Mouse (Mus musculus) thymus, adult 2 months (tissue): ENCODE results near the gene Zswim8. TPM values are rescaled to one million over a fixed set of nuclear protein-coding genes. Genes with fewer than 3 reads are reported as not detected.

Experiments
- DNase-seq: peaks from one replicate; pipeline ENCODE4 v3.0.0; 2021
- H3K27ac ChIP-seq: fragments of 200-500 bp; 2 replicates; pipeline ENCODE4 v1.5.1; 2012; ENCODE audit warnings: low read length, control low read depth; ENCODE audit not compliant: control insufficient read depth, insufficient read depth
- H3K27me3 ChIP-seq: fragments of 200-500 bp; 2 replicates; pipeline ENCODE4 v1.6.1; 2012; ENCODE audit warnings: mild to moderate bottlenecking, low read length, moderate library complexity, mixed read lengths; ENCODE audit not compliant: control insufficient read depth, insufficient read depth
- H3K36me3 ChIP-seq: fragments of 200-500 bp; 2 replicates; pipeline ENCODE4 v1.6.1; 2012; ENCODE audit warnings: mild to moderate bottlenecking, low read length, moderate library complexity; ENCODE audit not compliant: control insufficient read depth, insufficient read depth
- H3K4me1 ChIP-seq: fragments of 200-500 bp; replicated peaks from 2 replicates; pipeline ENCODE4 v1.6.1; 2012; ENCODE audit warnings: low read length; ENCODE audit not compliant: control insufficient read depth, insufficient read depth
- H3K4me3 ChIP-seq: fragments of 200-500 bp; 2 replicates; pipeline ENCODE4 v1.5.1; 2012; ENCODE audit warnings: mild to moderate bottlenecking, low read length, control low read depth, moderate library complexity; ENCODE audit not compliant: control insufficient read depth, insufficient read depth
- CTCF ChIP-seq: fragments of 200-500 bp; IDR thresholded peaks from 2 replicates; pipeline ENCODE4 v1.5.1; 2012; ENCODE audit warnings: mild to moderate bottlenecking, control low read depth, low read length, moderate library complexity, borderline replicate concordance; ENCODE audit not compliant: control insufficient read depth, poor library complexity, insufficient read depth; ENCODE audit errors: extremely low read depth
- POLR2A ChIP-seq: fragments of 200-500 bp; IDR thresholded peaks from 2 replicates; pipeline ENCODE4 v1.6.1; 2012; ENCODE audit warnings: mild to moderate bottlenecking, low read length, control low read depth, moderate library complexity; ENCODE audit not compliant: control insufficient read depth, poor library complexity, insufficient read depth; ENCODE audit errors: extremely low read depth
- WGBS: fragments of 180-500 bp; shearing (Covaris S2); methylation state at CpG from one replicate; pipeline ENCODE4 v1.1.7; 2018; 5-methylcytosine and 5-hydroxymethylcytosine counted together
- polyA plus RNA-seq: library from polyadenylated mRNA; depleted of rRNA; stranded (reverse); fragments of >200 nt; gene quantifications from 2 replicates; pipeline ENCODE4 v1.2.3, GENCODE M21; 2012; rRNA removed

The Zswim8 gene
- polyA plus RNA-seq = 296 and 301 TPM in 2 replicates

DNA sequence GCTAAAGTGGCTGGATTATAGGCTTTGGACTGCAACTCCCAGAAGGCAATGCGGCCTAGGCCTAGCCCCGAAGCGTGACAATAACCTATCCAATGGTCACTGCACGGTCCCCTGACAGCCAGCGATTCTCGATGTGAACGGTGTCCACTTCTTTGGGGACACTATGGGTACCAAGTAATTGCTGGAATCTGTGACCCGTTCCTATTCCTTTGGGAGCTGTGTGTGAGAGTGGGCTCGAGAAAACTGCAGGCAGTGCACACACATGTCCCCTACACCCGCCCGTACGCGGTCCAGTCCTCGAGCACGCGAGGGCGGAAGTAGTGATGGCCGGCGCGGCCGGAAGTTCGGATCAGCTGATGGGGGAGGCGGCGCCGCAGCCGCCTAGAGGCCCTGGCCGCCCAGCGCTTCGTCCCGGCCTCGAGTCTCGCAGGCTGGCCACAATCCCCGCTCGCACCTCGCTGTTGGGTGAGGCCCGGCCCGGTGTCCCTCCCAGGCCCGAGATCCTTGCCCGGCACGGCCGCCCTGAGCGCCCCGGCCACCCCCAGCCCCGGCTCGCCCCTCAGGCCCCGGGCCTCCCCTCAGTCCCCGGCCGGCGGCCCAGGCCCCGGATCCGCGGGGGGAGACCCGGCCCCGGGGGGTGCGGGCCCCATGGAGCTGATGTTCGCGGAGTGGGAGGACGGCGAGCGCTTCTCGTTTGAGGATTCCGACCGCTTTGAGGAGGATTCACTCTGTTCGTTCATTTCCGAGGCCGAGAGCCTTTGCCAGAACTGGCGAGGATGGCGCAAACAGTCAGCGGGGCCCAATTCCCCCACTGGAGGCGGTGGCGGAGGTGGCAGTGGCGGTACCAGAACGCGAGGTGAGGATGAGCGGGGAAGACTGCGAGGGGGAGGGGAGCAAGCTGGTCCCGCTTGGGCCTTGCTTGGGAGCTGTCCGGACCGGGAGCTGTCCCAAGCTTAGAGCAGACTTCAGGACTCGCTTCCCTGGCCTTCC is at the start of gene Zswim8:
TSS of gene Zswim8 (plus strand) at position 352 of the 990 bp plus-strand sequence.
- no peaks in the 10 kb centered on the region for H3K27me3 ChIP-seq
- TF ChIP-seq POLR2A (no peak), CTCF (0 out of 2 replicates have a peak, but pooled peaks have one; percentile 12)
- H3K4me1 ChIP-seq = peaks cover 7% of the 10 kb centered on the region
- under 1% methylated on average over 80 of the region's 80 CpGs for WGBS
- peaks cover 7% of the 10 kb centered on the region; the same call in 1 of the 2 replicates for H3K36me3 ChIP-seq
- peak; percentile 69 for DNase-seq
- peak within 1 kb of the TSS; percentile 91 for H3K4me3 ChIP-seq
- H3K27ac ChIP-seq = peak within 1 kb of the TSS; percentile 36

DNA sequence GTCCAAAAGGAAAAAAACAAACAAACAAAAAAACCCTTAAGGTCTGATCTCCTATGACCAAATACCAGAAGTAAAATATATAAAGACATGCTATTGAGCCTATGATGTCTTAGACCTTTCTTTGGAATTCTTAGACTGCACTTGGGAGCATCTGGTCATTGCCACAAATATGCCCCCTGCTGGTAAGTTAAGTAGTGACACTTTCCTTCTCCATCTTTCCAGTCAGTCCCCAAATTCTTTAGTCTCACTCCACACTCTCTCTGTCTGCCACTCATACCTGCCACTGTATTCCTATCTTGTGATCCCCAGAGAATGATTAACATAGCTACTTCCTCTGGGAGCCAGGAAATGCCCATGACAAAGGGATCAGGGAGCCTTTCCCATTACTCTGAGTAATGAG is 49.0 kb upstream of the Zswim8 start:
- Histone ChIP-seq H3K4me1 (peaks cover 9% of the 10 kb centered on the region; the same call in 1 of the 2 replicates), H3K4me3 (no peak overlapping the region), H3K27me3 (no peaks in the 10 kb centered on the region), H3K27ac (no peak overlapping the region), H3K36me3 (no peaks in the 10 kb centered on the region)
- TF ChIP-seq CTCF (no peak), POLR2A (no peak)
- DNase-seq = peak; percentile 30

DNA sequence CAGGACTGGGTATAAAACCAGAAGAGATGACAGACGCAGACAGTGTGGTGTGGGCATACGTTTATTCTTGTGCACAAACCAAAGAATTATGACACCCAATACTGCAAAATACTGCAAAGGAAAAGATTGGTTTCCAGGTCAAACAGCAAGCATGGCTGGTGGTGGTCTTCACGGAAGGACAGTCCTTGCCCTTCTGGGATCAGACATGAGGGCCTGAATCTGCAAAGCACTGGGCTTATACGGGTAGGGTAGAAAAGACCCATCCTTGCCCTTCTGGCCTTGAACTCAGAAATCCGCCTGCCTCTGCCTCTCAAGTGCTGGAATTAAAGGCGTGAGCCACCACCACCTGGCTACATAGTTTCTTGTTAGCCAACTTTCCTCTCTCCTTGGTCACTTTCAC is 48.5 kb upstream of the Zswim8 start:
- TF ChIP-seq CTCF (no peak), POLR2A (no peak)
- peaks cover 9% of the 10 kb centered on the region for H3K4me1 ChIP-seq

DNA sequence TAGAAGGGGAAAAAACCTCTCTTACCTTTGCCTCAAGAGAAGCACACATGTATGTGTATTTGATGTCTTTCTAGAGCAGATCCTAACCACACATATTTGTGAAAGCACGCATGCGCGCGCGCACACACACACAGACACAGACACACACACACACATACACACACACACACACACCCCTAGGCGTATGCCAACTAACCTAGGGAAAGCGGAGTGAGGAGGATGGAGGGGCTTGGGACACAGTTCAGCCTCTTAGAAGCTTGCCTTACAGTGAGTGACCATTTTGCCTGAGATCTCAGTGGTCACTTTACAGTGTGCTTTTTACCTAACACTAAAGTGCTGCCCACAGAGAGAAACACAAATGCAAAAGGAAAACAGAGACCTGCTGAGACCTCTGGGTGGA is 47.7 kb upstream of the Zswim8 start:
- 96% methylated on average over 7 of the region's 7 CpGs for WGBS
- no peak overlapping the region for H3K27ac ChIP-seq
- H3K27me3 ChIP-seq = no peaks in the 10 kb centered on the region
- DNase-seq = no peak
- TF ChIP-seq CTCF (no peak), POLR2A (no peak)
- peaks cover 17% of the 10 kb centered on the region for H3K4me1 ChIP-seq
- no peak overlapping the region for H3K4me3 ChIP-seq
- no peaks in the 10 kb centered on the region for H3K36me3 ChIP-seq

More for the DNA sequence above, 48.5 kb upstream of the Zswim8 start:
- Histone ChIP-seq H3K36me3 (no peaks in the 10 kb centered on the region), H3K4me3 (no peak overlapping the region), H3K27ac (no peak overlapping the region), H3K27me3 (no peaks in the 10 kb centered on the region)
- no peak for DNase-seq
- 95% methylated on average over 6 of the region's 6 CpGs for WGBS

DNA sequence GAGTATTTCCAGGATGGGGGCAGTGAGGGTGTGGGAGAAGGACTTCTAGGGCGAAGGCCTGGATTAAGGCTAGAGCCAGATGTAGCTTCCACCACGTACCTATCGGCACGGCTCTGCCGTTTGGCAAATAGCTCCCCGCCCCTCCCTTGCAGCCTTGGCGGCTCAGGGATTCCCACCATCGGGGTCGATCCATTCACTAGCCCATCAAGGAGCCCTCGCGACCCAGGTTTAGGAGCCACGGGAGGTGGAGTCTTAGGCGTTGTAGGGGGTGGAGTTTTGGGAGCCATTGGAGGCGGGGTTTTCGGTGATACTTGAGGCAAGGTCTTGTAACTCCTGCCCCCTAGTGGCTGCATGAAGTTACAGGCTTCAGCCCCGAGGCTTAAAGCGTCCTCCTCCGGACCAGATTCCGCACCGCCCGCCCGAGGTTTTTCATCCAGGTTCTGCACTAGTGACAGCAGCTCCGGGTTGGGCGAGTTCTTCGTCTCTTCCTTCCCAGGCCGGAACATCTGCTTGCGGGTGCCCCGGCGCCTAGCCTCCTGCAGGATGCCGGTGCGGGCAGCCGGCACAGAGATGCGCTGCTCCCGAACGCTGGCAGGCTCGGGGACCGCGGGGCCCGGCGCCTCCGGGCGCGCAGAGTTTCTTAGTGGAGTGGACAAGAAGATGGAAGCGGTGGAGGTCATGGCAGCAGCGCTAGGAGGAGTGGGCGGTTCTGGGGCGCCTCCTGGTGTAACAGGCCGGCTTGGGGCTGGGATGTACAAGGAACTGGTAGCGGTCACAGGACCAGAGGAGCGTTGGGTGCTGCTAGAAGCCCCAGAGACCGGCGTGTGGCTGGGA is 46.3 kb upstream of the Zswim8 start:
- H3K27ac ChIP-seq = no peak overlapping the region
- 3% methylated on average over 52 of the region's 52 CpGs for WGBS

DNA sequence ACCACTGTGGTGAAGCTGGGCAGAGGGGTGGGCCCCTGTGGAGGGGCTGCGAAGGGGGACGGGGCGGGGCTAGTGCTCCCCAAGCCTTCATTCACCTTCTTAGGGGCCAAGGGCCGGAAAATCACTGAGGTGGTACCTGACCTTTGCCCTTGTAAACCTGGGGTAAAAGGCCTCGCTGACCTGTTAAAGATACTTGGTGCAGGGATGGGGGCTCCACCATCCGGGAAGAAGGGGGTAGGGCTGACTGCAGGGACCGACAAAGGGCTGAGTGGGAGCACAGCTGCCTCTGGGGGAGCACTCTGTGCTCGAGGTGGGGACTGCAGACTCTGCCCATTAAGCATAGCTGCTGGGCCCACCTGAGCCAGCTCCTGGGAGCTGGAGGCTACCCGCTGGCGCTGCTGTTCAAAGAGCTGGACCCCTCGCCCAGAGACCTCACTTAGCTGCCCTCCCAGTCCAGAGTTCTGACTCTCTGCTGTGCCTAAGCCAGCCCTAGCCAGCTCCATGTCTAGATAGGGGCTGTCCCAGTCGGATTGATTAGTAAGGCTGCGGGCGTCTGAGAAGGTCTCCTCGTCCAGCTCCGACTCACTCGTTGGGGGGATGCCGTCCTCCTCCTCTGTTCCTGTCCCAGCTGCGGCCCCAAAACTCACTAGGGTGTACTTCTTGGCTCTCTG is 45.6 kb upstream of the Zswim8 start:
- no peak for DNase-seq
- TF ChIP-seq POLR2A (no peak), CTCF (no peak)
- Histone ChIP-seq H3K4me3 (peak overlapping the region; percentile 53), H3K4me1 (peaks cover 17% of the 10 kb centered on the region), H3K27me3 (no peaks in the 10 kb centered on the region), H3K36me3 (no peaks in the 10 kb centered on the region), H3K27ac (no peak overlapping the region)
- 68% methylated on average over 19 of the region's 19 CpGs for WGBS

More for the DNA sequence above, 46.3 kb upstream of the Zswim8 start:
- Histone ChIP-seq H3K27me3 (no peaks in the 10 kb centered on the region), H3K4me3 (peak overlapping the region; percentile 53), H3K4me1 (peaks cover 17% of the 10 kb centered on the region), H3K36me3 (no peaks in the 10 kb centered on the region)
- peak; percentile 92 for DNase-seq
- TF ChIP-seq POLR2A = no peak
- peak; percentile 87 for TF ChIP-seq CTCF

DNA sequence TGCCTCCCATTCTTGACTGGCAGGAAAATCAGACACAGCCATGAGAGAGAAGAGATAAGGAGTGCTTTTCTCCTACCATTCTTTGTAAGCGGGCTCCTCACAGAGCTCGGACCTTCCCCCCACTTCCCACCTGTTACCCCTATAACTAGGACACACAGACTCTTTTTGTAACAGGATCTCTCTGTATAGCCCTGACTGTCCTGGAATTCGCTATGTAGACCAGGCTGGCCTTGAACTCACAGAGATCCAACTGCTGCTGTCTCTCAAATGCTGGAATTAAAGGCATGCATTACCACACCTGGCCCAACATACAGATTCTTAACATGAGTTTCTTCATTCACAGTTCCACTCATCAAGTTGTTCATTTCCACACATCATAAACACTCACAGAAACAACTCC is 44.6 kb upstream of the Zswim8 start:
- TF ChIP-seq POLR2A = no peak
- no peak for TF ChIP-seq CTCF
- H3K27me3 ChIP-seq = no peaks in the 10 kb centered on the region

More for the DNA sequence above, 44.6 kb upstream of the Zswim8 start:
- no peak overlapping the region for H3K4me3 ChIP-seq
- H3K4me1 ChIP-seq = peaks cover 17% of the 10 kb centered on the region
- H3K27ac ChIP-seq = no peak overlapping the region
- DNase-seq = no peak
- H3K36me3 ChIP-seq = no peaks in the 10 kb centered on the region
- WGBS = 90% methylated on average over 3 of the region's 3 CpGs
